Mouse (Mus musculus): ENCODE data around the gene Col8a1. TPM values are rescaled to one million over a fixed set of nuclear protein-coding genes. Genes with fewer than 3 reads are reported as not detected.

Col8a1 gene
- total RNA-seq, 2 experiments from 2014 or later: 0.83 to 3.0 TPM

DNA sequence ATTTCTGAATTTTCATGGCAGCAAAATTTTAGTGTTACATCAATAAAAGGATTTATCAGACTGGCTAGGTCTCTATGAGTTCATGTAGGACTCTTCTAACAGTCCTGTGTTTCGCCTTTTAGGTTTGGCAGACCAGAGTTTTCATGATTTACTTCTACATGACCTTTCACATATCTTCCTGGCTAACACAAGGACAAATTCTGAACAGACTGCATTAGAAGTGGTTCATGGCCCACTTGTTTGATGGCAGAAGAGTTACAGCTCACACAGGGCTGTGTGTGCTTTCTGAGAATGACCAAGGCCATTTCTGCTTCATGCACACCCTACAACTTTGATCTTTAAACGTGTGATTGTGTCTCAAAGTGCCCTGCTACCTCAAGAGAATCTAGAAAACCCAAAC, 82.3 kb downstream of the Col8a1 start:
- DNase-seq (ENCODE audit: low spot score in 2 of 2): no peak

DNA sequence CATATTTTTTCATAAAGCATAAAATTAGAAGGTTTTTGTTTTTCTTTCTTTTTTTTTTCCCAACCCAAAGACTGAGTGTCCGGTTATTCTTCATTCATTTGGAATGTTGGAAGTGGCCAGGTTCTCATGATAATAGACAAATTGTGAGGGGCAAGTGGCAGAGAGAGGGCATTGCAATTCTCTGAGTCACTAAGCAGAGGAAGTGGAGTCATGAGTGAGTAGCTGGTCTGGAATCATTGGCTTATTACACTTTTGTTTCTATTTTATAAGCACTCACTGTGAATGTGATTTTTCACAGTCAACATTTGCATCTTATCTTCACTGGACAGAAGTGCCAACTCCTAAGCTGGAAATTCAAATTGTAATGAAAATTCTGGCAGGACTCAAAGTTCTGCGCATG, 82.9 kb downstream of the Col8a1 start:
- no peak for DNase-seq (ENCODE audit: low spot score in 2 of 2)

DNA sequence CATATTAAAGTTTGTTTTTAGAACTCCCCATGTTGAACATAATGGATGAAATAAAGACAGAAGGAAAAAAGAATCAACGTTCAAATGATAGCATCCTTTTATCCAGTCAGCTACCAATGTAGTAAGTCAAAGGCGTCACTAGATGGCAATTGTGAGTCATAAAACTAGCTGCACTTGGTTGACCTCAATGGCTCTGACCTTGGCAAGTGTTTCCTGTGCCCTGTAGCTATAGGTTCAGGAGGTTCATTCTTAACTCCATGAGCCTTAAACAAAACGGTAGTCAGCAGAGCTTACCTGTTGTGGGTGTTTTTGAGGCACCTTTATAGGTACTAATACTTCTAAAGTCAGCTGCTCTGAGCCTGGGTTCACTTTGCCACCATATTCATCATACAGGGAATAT, 85.2 kb downstream of the Col8a1 start:
- peak; percentile 8 to 25 for DNase-seq (ENCODE audit: low spot score in 2 of 2)

DNA sequence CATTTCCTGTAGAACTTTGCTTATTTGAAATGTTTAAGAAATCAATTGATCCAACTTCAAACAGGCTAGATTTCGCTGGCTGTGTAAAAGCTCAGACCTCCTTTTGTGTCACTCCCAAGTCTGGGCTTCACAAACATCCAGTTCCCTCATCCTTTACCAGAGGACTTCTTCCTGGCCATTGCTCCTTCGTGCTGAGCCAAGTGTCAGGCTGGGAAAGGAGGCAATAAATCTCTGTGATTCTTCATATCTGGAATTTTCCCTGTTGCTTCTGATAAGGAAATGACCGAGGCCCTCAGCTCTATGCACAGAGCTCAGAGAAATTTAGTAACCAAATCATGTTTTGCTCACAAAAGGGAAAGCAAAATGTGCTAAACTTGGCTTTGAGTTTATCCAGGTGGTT, 91.9 kb downstream of the Col8a1 start:
- DNase-seq (ENCODE audit: low spot score in 2 of 2): no peak

- no peak for DNase-seq (ENCODE audit: low spot score in 2 of 2)
Measured at GRCm38 (mm10) chr16:57649888-57650287, 104.6 kb downstream of the Col8a1 start.

DNA sequence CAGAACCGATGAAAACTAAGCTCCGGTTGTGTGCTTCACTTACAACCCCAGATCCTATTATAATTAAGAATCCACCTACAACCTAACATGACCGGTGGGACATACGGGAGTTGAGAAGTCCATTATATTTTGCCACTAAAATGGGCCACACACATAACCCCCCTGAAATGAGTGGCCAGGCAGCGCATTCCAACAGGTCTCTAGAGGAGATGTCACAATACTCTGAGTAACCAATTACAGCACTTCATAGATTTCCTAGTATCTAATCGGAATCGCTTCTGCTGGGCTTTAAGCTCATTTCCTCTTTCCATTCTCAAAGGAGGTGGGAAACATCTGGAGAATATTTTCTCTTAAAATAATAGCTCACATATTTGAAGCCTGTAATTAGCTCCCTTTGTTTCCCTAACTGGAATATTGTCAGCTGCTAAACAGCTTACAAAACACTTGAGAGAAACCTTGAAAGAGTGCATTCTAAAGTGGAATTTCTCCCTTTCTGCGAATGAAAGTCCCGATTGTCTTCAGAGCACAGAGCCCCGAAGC, 113.1 kb downstream of the Col8a1 start:
- no peak for DNase-seq (ENCODE audit: low spot score in 2 of 2)

- DNase-seq (ENCODE audit: low spot score in 2 of 2): no peak
Measured at GRCm38 (mm10) chr16:57634766-57635165, 119.8 kb downstream of the Col8a1 start.

DNA sequence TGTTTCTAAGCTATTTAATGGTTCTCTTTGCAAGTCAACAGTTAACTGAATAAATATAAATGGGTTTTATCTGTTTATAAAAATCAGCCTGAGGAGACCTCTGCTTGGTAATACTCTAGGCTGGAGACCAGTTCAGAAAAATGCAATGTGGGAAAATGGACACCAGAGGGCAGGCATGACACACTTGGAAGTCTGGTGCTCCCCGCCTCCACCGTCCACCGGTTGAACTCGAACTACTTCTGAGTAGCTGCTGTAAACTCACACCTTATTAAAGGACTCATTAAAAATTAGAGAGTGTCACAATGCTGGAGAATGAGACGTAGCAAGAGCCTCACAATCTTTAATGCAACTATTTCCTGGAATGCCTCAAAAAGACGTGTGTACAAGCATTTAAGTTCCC, 120.3 kb downstream of the Col8a1 start:
- DNase-seq (ENCODE audit: low spot score in 2 of 2): peak; percentile 77 to 83

- DNase-seq (ENCODE audit: low spot score in 2 of 2): peak in 1 of 2 experiments; percentile 32
Measured at GRCm38 (mm10) chr16:57611768-57612167, 142.8 kb downstream of the Col8a1 start.

DNA sequence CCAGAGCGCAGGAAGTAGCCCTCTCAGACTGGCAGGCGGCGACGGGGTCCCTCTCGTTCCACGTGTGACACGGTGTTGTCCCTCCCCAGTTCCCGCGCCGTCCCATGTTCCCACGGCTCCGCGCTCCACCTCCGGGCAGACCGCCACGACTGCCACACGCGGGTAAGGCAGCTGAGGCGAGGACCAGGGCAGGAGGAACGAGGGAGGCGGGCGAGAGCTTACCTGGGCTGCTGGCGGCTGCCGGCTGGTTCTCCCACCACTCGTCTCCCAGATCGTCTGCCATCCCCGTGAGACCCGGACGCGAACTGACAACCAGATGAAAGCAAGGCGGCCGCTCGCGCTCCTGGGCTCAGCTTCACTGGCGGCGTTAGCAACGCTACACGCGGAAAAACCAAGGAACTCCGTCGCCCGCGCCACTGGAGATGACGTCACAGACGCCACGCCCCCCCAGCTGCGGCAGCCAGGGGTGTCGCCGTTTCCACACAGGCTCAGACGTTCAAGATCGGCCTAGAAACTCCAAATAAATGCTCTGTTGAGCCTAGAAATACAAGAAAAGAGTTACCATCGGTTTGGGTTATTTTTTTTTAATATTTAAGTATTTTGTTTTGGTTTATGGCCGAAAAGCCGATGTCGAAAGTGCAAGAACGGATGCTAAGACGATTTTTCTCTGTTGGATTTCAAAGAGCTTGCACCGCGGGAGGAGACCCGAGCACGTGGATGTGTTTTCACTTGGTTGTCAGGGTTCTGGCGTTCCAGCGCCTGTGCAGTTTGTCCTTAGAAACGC, 147.9 kb downstream of the Col8a1 start, which contains the start of gene Cmss1:
TSS of gene Cmss1 (minus strand) at position 421 of the 784 bp plus-strand sequence.
- DNase-seq (ENCODE audit: low spot score in 2 of 2): peak; percentile 82 to 84

DNA sequence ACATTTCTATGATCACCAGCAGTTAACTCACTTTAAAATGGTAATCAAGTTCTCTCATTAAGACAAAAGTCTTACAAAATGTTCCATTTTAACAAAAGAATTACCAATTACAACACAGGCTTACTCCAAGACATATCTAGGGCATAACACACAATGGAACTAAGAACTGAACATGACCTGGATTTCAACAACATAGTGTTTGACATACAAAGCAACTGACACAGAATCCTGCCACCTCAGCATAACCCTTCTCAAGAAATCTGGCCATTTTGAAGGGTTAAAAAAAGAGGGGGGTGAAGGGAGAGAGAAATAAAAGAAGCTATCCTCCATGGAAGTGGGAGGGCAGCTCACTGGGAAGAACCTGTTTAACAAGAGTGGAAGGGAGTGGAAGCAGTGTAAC, 153.5 kb downstream of the Col8a1 start:
- DNase-seq (ENCODE audit: low spot score in 2 of 2): no peak

- DNase-seq (ENCODE audit: low spot score in 2 of 2): no peak
Measured at GRCm38 (mm10) chr16:57597295-57597957, 157.1 kb downstream of the Col8a1 start.

- peak; percentile 20 to 35 for DNase-seq (ENCODE audit: low spot score in 2 of 2)
Measured at GRCm38 (mm10) chr16:57593422-57594157, 160.9 kb downstream of the Col8a1 start.

- no peak for DNase-seq (ENCODE audit: low spot score in 2 of 2)
Measured at GRCm38 (mm10) chr16:57585201-57585600, 169.3 kb downstream of the Col8a1 start.

- no peak for DNase-seq (ENCODE audit: low spot score in 2 of 2)
Measured at GRCm38 (mm10) chr16:57582008-57582407, 172.5 kb downstream of the Col8a1 start.

- DNase-seq (ENCODE audit: low spot score in 2 of 2): no peak
Measured at GRCm38 (mm10) chr16:57580041-57580440, 174.5 kb downstream of the Col8a1 start.

- no peak for DNase-seq (ENCODE audit: low spot score in 2 of 2)
Measured at GRCm38 (mm10) chr16:57577519-57577918, 177.0 kb downstream of the Col8a1 start.

DNA sequence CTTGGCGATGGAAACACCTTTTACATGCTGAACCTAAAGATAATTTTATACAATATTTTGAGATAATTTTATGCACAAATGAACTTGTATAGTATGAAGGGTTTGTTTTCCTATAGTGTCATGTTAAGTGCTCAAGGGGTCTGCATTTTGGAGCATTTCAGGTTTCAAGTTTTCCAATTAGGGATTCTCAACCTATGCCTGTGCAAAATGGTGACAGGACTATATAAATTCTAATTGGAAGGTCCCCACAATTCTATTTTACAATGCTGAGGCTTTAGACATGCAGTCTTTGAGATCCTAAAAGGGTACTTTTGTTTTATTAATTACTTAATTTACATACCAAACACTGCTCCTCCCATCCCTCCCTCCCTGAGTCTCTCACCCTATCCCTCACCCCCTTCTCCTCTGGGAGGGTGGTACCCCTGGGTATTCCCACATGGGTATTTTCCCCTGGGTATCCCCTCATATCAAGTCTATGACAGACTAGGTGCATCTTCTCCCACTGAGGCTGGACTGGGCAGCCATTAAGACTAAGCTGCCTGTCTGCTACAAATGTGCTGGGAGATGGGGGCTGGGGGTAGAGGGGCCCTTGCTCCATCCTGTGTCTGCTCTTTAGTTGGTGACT, 178.7 kb downstream of the Col8a1 start:
- DNase-seq (ENCODE audit: low spot score in 2 of 2): no peak

Measured in layer of hippocampus, postnatal 10 days (tissue).